Mouse (Mus musculus) naive thymus-derived CD4-positive, alpha-beta T cell, adult 5 months (primary cell): ENCODE measurements around the gene Slc15a2. TPM values are rescaled to one million over a fixed set of nuclear protein-coding genes. Genes with fewer than 3 reads are reported as not detected.

ENCODE experiments used
- polyA plus RNA-seq: library from polyadenylated mRNA; unstranded; fragments of 100-300 nt; shearing (Covaris generic); gene quantifications from one replicate; pipeline ENCODE4 v1.2.1, GENCODE M21; 2017

Gene Slc15a2
- polyA plus RNA-seq, result 28.6 TPM

DNA sequence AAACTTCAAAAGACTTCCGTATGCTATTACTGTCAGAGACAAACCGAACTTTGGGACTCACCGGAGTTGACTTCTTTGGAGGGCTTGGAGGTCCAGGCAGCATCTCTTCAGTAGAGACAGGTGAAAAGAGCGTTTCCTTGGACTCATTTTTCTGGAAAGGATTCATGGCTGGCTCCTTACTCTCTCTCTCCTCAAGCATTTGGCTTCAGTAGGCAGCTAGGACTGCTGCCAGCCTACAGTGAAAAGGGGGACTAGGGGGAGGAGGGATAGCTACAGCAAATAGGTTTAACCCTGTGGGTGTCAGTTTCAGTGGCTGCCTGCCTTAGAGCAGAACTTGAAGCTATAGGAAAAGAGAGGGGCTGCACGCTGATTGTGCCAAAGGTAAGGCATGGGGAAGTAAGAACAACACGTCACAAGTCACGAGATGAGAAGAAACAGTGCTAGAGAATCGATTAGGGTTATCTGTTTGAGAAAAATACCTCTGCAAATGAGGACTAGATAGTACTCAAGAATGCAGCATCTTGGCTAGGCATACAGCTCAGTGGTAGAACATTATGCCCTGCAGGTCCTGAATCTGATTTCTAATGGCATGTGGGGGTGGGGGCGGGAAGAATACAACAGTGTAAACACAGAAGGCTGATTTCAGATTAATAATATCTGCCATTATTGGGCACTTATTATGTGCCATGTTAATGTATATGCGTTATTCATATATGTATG is at the start of gene Slc15a2:
TSS of gene Slc15a2 (minus strand) at position 369 of the 720 bp plus-strand sequence.

DNA sequence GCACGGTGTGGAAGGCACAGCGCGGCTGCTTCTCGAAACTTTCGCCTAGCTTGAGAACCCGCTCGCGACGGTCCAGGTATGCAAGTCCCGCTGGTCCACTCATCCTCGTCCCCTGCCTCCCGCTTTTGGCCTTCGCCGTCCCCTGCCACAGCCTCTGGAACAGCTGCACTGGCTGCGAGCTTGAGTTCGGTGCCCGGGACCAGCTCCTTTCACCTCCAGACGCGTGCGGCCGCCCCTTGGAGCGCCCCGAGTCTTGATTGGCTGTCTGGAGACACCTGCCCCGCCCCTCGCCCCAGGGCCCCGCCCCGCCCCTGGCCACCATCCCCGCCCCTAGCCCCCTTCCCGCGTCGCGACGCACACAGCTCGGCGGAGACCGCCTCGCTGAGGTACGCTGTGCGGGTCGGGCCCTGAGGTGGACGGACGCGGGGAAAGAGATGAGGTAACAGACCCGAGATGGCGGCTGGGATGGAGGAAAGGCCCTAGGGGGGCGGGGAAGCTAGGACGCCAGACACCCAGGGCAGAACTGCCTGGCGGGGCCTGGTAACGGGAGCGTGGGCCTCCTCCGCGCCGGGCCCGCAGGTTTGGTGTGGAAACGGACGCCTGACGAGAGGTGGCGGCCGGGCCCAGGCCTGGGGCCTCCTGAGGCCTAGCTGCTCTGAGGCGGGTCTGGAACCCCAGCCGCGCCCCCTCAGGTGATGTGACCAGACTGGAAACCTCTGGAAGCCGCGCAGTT is 43.5 kb upstream of the Slc15a2 start, which contains the start of gene Iqcb1:
TSS of gene Iqcb1 (plus strand) at position 332 of the 733 bp plus-strand sequence.

Other genes starting within 250 kb of the Slc15a2 start
- not detected for gene Casr, start 222.8 kb downstream of the Slc15a2 start, polyA plus RNA-seq
- gene Cd86, start 118.9 kb downstream of the Slc15a2 start, polyA plus RNA-seq, result 3.4 TPM
- 0.82 TPM for gene Ildr1, start 91.0 kb downstream of the Slc15a2 start, polyA plus RNA-seq
- 37.1 TPM for gene Iqcb1, start 43.4 kb upstream of the Slc15a2 start, polyA plus RNA-seq
- gene Eaf2, start 90.0 kb upstream of the Slc15a2 start, polyA plus RNA-seq, result 0.25 TPM
- 38.0 TPM for gene Golgb1, start 90.2 kb upstream of the Slc15a2 start, polyA plus RNA-seq
- 105 TPM for gene Hcls1, start 150.0 kb upstream of the Slc15a2 start, polyA plus RNA-seq
- not detected for gene Fbxo40, start 205.5 kb upstream of the Slc15a2 start, polyA plus RNA-seq
- 1.0 TPM for gene Polq, start 226.8 kb upstream of the Slc15a2 start, polyA plus RNA-seq